Mouse (Mus musculus): Measurements from ENCODE around the gene D130052B06Rik. TPM values are rescaled to one million over a fixed set of nuclear protein-coding genes. Genes with fewer than 3 reads are reported as not detected.

Gene D130052B06Rik
- total RNA-seq, 1 experiment from 2014 or later, result not detected

- no peak for DNase-seq
Observed at GRCm38 (mm10) chr11:33663599-33663998, 64.5 kb downstream of the D130052B06Rik start.

GRCm38 (mm10) chr11:33668376-33668775 is 69.3 kb downstream of the D130052B06Rik start:
- DNase-seq, result no peak

- no peak for DNase-seq
Observed at GRCm38 (mm10) chr11:33670105-33670965, 71.2 kb downstream of the D130052B06Rik start.

Other genes with a start within 250 kb of the D130052B06Rik start
- gene Ranbp17, start 85.6 kb upstream of the D130052B06Rik start, total RNA-seq (2021), result 3.3 and 3.9 TPM in 2 replicates
- gene Gabrp, start 20.3 kb upstream of the D130052B06Rik start, total RNA-seq (2021), result not detected in 2 replicates